Mouse (Mus musculus) lung, embryonic 16.5 days (tissue): Measurements from ENCODE around the gene Olfr870. TPM values are rescaled to one million over a fixed set of nuclear protein-coding genes. Genes with fewer than 3 reads are reported as not detected.

ENCODE experiments used
- polyA plus RNA-seq: library from polyadenylated mRNA; unstranded; fragments of >200 nt; fragmentation: Nextera tagmentation; extraction: Ambion mirVana; gene quantifications from 2 replicates; pipeline ENCODE4 v1.2.1, GENCODE M21; 2015

Gene Olfr870
- polyA plus RNA-seq, 1 experiment from 2014 or later: not detected

Other genes starting within 250 kb of the Olfr870 start
- gene Olfr866, start 146.0 kb downstream of the Olfr870 start, polyA plus RNA-seq: not detected in 2 replicates
- gene Olfr867, start 116.5 kb downstream of the Olfr870 start, polyA plus RNA-seq: not detected in 2 replicates
- not detected in 2 replicates for gene Olfr868, start 75.4 kb downstream of the Olfr870 start, polyA plus RNA-seq
- gene Olfr869, start 45.0 kb downstream of the Olfr870 start, polyA plus RNA-seq: not detected in 2 replicates
- not detected in 2 replicates for gene Olfr871, start 38.1 kb upstream of the Olfr870 start, polyA plus RNA-seq
- gene Olfr872, start 63.1 kb upstream of the Olfr870 start, polyA plus RNA-seq: not detected in 2 replicates
- not detected in 2 replicates for gene Olfr39, start 108.3 kb upstream of the Olfr870 start, polyA plus RNA-seq
- not detected in 2 replicates for gene Olfr873, start 124.5 kb upstream of the Olfr870 start, polyA plus RNA-seq
- not detected in 2 replicates for gene Olfr18, start 162.0 kb upstream of the Olfr870 start, polyA plus RNA-seq
- 38.5 and 40.0 TPM in 2 replicates for gene Zfp560, start 211.1 kb upstream of the Olfr870 start, polyA plus RNA-seq